Mouse (Mus musculus): ENCODE measurements around the gene Bora. TPM values are rescaled to one million over a fixed set of nuclear protein-coding genes. Genes with fewer than 3 reads are reported as not detected.
"Not testable (repeated sequence)": the region's sequence is repeated elsewhere in the genome, so short reads cannot be mapped to it uniquely, and the experiment has no call there.

The Bora gene
- total RNA-seq, 1 experiment: 18.0 TPM

DNA sequence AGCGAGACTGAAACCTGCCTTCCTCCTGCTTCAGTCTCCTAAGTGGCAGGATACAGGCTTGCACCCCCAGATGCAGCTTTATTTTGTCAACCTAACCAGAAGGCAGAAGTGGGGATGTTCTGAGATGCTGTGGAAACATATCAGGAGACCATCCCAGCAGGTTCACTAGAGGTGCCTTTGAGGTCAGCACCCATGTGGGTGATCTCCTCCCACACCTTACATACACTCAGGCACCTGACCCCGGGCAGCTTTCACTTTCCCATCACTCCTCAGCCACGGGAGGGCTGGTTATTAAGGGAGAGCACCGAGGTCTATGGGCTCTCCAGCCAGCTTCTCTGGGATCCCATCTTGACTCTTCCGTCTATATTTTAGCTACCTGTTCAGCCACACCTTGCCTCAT is 13.4 kb upstream of the Bora start:
- in situ Hi-C loops (cut with MboI; ENCODE audit: low sequenced_read_pairs in 2 of 2, unreplicated experiment in 2 of 2): no loop called here
- Histone ChIP-seq H3K9ac (ENCODE audit: insufficient read depth, low read depth, low read length, poor library complexity, severe bottlenecking) (no peak overlapping the region), H3K36me3 (ENCODE audit: control insufficient read depth, insufficient read depth, low read length, poor library complexity, severe bottlenecking) (peaks cover 8% of the 10 kb centered on the region), H3K4me3 (ENCODE audit: insufficient read depth in 1 of 2, low read depth in 1 of 2, low read length in 2 of 2, poor library complexity in 1 of 2, severe bottlenecking in 1 of 2) (no peak overlapping the region), H3K27ac (ENCODE audit: insufficient read depth, low read depth, low read length, poor library complexity, severe bottlenecking) (no peak overlapping the region), H3K4me1 (ENCODE audit: control insufficient read depth in 2 of 2, insufficient read depth in 2 of 2, low read length in 2 of 2, poor library complexity in 1 of 2) (peaks cover under 1 to 4% of the 10 kb centered on the region in 2 experiments; a peak in 3 of 4 replicates), H3K9me3 (ENCODE audit: control insufficient read depth, insufficient read depth, low read depth, low read length) (no peaks in the 10 kb centered on the region)
- TF ChIP-seq CHD2 (IDR thresholded peaks at IDR 0.05; ENCODE audit: low read depth, low read length): no peak
- TF ChIP-seq MAFK (IDR thresholded peaks at IDR 0.05; ENCODE audit: insufficient read depth, low read depth, low read length): no peak
- no peak for TF ChIP-seq ZC3H11A (IDR thresholded peaks at IDR 0.05; ENCODE audit: borderline replicate concordance, low read depth, low read length)
- TF ChIP-seq HCFC1 (IDR thresholded peaks at IDR 0.05; ENCODE audit: borderline replicate concordance, insufficient read depth, low read length): no peak
- TF ChIP-seq ZNF384 (IDR thresholded peaks at IDR 0.05; ENCODE audit: low read depth, low read length): no peak
- no peak for DNase-seq (ENCODE audit: low read depth, low spot score)

DNA sequence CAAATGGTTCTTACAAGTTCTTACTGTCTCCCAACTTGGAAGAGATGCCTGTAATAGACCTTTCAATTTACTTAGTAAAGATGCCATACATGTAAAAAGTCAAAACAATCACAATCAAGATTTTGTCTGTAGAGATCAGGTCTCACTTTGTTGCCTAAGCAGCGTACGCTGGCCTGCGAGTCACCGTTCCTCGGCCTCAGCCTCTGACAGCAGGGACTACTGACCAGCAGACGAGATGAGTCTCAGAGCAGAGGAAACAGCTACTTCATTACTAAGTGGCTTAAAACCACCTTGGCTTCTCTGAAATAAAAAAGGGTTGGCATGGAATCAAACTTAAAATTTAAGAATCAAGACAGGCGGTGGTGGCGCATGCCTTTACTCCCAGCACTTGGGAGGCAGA is 11.2 kb upstream of the Bora start:
- H3K4me1 ChIP-seq (ENCODE audit: control insufficient read depth in 2 of 2, insufficient read depth in 2 of 2, low read length in 2 of 2, poor library complexity in 1 of 2): peaks cover 9 to 17% of the 10 kb centered on the region in 2 experiments
- in situ Hi-C loops (cut with MboI; ENCODE audit: low sequenced_read_pairs in 2 of 2, unreplicated experiment in 2 of 2); DNase-seq (ENCODE audit: low read depth, low spot score); H3K9me3 ChIP-seq (ENCODE audit: control insufficient read depth, insufficient read depth, low read depth, low read length); H3K36me3 ChIP-seq (ENCODE audit: control insufficient read depth, insufficient read depth, low read length, poor library complexity, severe bottlenecking); H3K4me3 ChIP-seq (ENCODE audit: insufficient read depth in 1 of 2, low read depth in 1 of 2, low read length in 2 of 2, poor library complexity in 1 of 2, severe bottlenecking in 1 of 2); H3K9ac ChIP-seq (ENCODE audit: insufficient read depth, low read depth, low read length, poor library complexity, severe bottlenecking); H3K27ac ChIP-seq (ENCODE audit: insufficient read depth, low read depth, low read length, poor library complexity, severe bottlenecking): not testable (repeated sequence)

GRCm38 (mm10) chr14:99036039-99036438 is 10.0 kb upstream of the Bora start:
- TF ChIP-seq ZC3H11A (IDR thresholded peaks at IDR 0.05; ENCODE audit: borderline replicate concordance, low read depth, low read length) (no peak), ZNF384 (IDR thresholded peaks at IDR 0.05; ENCODE audit: low read depth, low read length) (no peak), HCFC1 (IDR thresholded peaks at IDR 0.05; ENCODE audit: borderline replicate concordance, insufficient read depth, low read length) (no peak), MAFK (IDR thresholded peaks at IDR 0.05; ENCODE audit: insufficient read depth, low read depth, low read length) (no peak)
- no peak overlapping the region for H3K9ac ChIP-seq (ENCODE audit: insufficient read depth, low read depth, low read length, poor library complexity, severe bottlenecking)
- no peak overlapping the region for H3K4me3 ChIP-seq (ENCODE audit: insufficient read depth in 1 of 2, low read depth in 1 of 2, low read length in 2 of 2, poor library complexity in 1 of 2, severe bottlenecking in 1 of 2)
- DNase-seq (ENCODE audit: low read depth, low spot score): no peak
- no peak overlapping the region for H3K27ac ChIP-seq (ENCODE audit: insufficient read depth, low read depth, low read length, poor library complexity, severe bottlenecking)
- peaks cover 8% of the 10 kb centered on the region for H3K36me3 ChIP-seq (ENCODE audit: control insufficient read depth, insufficient read depth, low read length, poor library complexity, severe bottlenecking)
- peaks cover 10 to 21% of the 10 kb centered on the region in 2 experiments for H3K4me1 ChIP-seq (ENCODE audit: control insufficient read depth in 2 of 2, insufficient read depth in 2 of 2, low read length in 2 of 2, poor library complexity in 1 of 2)
- in situ Hi-C loops (cut with MboI; ENCODE audit: low sequenced_read_pairs in 2 of 2, unreplicated experiment in 2 of 2): no loop called here
- no peaks in the 10 kb centered on the region for H3K9me3 ChIP-seq (ENCODE audit: control insufficient read depth, insufficient read depth, low read depth, low read length)

DNA sequence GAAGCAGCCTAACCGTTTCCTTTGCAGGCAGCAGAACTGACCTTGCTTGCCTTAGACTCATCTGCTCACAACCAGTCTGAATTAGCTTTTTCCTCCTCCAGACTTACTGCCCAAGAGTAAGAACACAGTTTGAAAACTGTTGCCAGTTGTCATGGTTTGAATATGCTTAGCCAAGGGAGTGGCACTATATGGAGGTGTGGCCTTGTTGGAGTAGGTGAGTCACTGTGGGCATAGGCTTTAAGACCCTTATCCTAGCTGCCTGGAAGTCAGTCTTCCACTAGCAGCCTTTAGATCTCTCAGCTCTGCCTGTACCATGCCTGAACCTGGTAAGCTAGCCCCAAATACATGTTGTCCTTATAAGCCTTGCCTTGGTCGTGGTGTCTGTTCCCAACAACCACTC is 8.3 kb upstream of the Bora start:
- H3K4me3 ChIP-seq (ENCODE audit: insufficient read depth in 1 of 2, low read depth in 1 of 2, low read length in 2 of 2, poor library complexity in 1 of 2, severe bottlenecking in 1 of 2): no peak overlapping the region
- peaks cover 5% of the 10 kb centered on the region for H3K36me3 ChIP-seq (ENCODE audit: control insufficient read depth, insufficient read depth, low read length, poor library complexity, severe bottlenecking)
- no peaks in the 10 kb centered on the region for H3K9me3 ChIP-seq (ENCODE audit: control insufficient read depth, insufficient read depth, low read depth, low read length)

DNA sequence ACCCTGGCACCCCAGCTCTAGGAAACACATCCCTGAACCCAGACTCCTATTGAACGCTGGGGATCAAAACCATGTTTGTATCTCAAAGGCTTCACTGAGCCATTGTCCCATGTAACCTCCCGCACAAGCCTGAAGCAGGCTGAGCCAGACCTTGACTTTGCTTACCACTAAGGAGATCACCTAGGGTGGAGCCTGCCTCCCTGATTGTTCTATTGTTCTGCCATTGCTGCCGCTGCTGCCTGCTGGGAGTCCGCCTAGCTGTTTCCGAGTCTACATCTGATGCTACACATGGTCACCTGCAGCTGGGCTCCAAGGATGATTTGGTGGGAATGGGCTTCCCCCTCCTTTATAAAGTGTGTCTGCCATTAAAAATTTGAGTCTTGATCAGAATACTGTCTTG is 6.7 kb upstream of the Bora start:
- H3K36me3 ChIP-seq (ENCODE audit: control insufficient read depth, insufficient read depth, low read length, poor library complexity, severe bottlenecking); H3K9ac ChIP-seq (ENCODE audit: insufficient read depth, low read depth, low read length, poor library complexity, severe bottlenecking); in situ Hi-C loops (cut with MboI; ENCODE audit: low sequenced_read_pairs in 2 of 2, unreplicated experiment in 2 of 2): not testable (repeated sequence)

More for the DNA sequence above, 8.3 kb upstream of the Bora start:
- no peak for DNase-seq (ENCODE audit: low read depth, low spot score)
- H3K27ac ChIP-seq (ENCODE audit: insufficient read depth, low read depth, low read length, poor library complexity, severe bottlenecking): 0 out of 2 replicates have a peak overlapping the region, but pooled peaks have one; percentile 8
- TF ChIP-seq ZC3H11A (IDR thresholded peaks at IDR 0.05; ENCODE audit: borderline replicate concordance, low read depth, low read length) (no peak), MAFK (IDR thresholded peaks at IDR 0.05; ENCODE audit: insufficient read depth, low read depth, low read length) (no peak)
- in situ Hi-C loops (cut with MboI; ENCODE audit: low sequenced_read_pairs in 2 of 2, unreplicated experiment in 2 of 2): no loop called here
- H3K4me1 ChIP-seq (ENCODE audit: control insufficient read depth in 2 of 2, insufficient read depth in 2 of 2, low read length in 2 of 2, poor library complexity in 1 of 2): peaks cover 14 to 21% of the 10 kb centered on the region in 2 experiments
- H3K9ac ChIP-seq (ENCODE audit: insufficient read depth, low read depth, low read length, poor library complexity, severe bottlenecking): no peak overlapping the region

More for the DNA sequence above, 6.7 kb upstream of the Bora start:
- Histone ChIP-seq H3K4me1 (ENCODE audit: control insufficient read depth in 2 of 2, insufficient read depth in 2 of 2, low read length in 2 of 2, poor library complexity in 1 of 2) (peaks cover 17 to 21% of the 10 kb centered on the region in 2 experiments), H3K4me3 (ENCODE audit: insufficient read depth in 1 of 2, low read depth in 1 of 2, low read length in 2 of 2, poor library complexity in 1 of 2, severe bottlenecking in 1 of 2) (peak overlapping the region in 1 of 2 experiments; percentile 33; a peak in 2 of 4 replicates), H3K27ac (ENCODE audit: insufficient read depth, low read depth, low read length, poor library complexity, severe bottlenecking) (peak overlapping the region; percentile 86)
- DNase-seq (ENCODE audit: low read depth, low spot score): peak; percentile 54
- not testable (repeated sequence) for H3K9me3 ChIP-seq (ENCODE audit: control insufficient read depth, insufficient read depth, low read depth, low read length)

Data from ES-E14 (cell line).